Mouse (Mus musculus) small intestine, adult 2 months (tissue): ENCODE results near the gene Ebf1. TPM values are rescaled to one million over a fixed set of nuclear protein-coding genes. Genes with fewer than 3 reads are reported as not detected.

Source experiments
- H3K27ac ChIP-seq: fragments of 200-500 bp; 2 replicates; pipeline ENCODE4 v1.5.1; 2012; ENCODE audit warnings: low read depth, low read length, control low read depth, inconsistent platforms; ENCODE audit not compliant: insufficient read depth
- H3K27me3 ChIP-seq: fragments of 200-500 bp; 2 replicates; pipeline ENCODE4 v1.6.1; 2012; ENCODE audit warnings: mild to moderate bottlenecking, moderate library complexity, low read length, inconsistent platforms; ENCODE audit not compliant: control insufficient read depth, insufficient read depth
- H3K36me3 ChIP-seq: fragments of 200-500 bp; 2 replicates; pipeline ENCODE4 v1.6.1; 2012; ENCODE audit warnings: mild to moderate bottlenecking, low read length, control low read depth, inconsistent platforms; ENCODE audit not compliant: control insufficient read depth, insufficient read depth
- H3K4me1 ChIP-seq: fragments of 200-500 bp; 2 replicates; pipeline ENCODE4 v1.6.1; 2012; ENCODE audit warnings: low read length, inconsistent platforms, mixed read lengths; ENCODE audit not compliant: control insufficient read depth, insufficient read depth, insufficient read length
- H3K4me3 ChIP-seq: fragments of 200-500 bp; 2 replicates; pipeline ENCODE4 v1.5.1; 2012; ENCODE audit warnings: low read depth, mild to moderate bottlenecking, control low read depth, inconsistent platforms, low read length, moderate library complexity
- CTCF ChIP-seq: fragments of 200-500 bp; IDR thresholded peaks from 2 replicates; pipeline ENCODE4 v1.5.1; 2012; ENCODE audit warnings: low read depth, mild to moderate bottlenecking, control low read depth, inconsistent platforms, low read length, moderate library complexity, mixed read lengths; ENCODE audit not compliant: insufficient replicate concordance, insufficient read length; ENCODE audit errors: extremely low read depth
- POLR2A ChIP-seq: fragments of 200-500 bp; IDR thresholded peaks from 2 replicates; pipeline ENCODE4 v1.6.1; 2012; ENCODE audit warnings: low read depth, mild to moderate bottlenecking, control low read depth, inconsistent platforms, low read length, moderate library complexity
- WGBS: fragments of 180-500 bp; shearing (Covaris S2); methylation state at CpG from one replicate; pipeline ENCODE4 v1.1.7; 2018; 5-methylcytosine and 5-hydroxymethylcytosine counted together
- polyA plus RNA-seq: library from polyadenylated mRNA; depleted of rRNA; stranded (reverse); fragments of >200 nt; gene quantifications from 2 replicates; pipeline ENCODE4 v1.2.3, GENCODE M21; 2012

The Ebf1 gene
- polyA plus RNA-seq, 1 experiment: 2.5 TPM

DNA sequence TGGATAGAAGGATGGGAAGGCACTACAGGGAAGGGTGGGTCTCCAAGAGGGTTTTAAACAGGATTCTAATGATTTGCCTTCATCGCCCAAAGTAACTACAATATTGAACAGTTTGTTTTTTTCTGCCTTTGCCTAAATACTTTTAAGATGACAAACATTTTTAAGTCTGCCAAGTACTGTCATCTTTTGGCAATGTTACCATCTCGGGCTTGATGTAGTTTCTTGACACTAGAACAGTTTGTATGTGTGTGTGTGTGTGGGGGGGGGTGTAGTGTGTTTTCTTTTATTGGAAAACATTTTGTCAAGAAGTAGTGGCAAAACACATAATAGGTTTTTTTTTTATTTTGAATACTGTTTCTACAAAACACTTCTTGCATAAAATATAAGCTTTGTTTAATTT, 111.2 kb downstream of the Ebf1 start:
- no peak overlapping the region for H3K4me3 ChIP-seq
- no peaks in the 10 kb centered on the region for H3K27me3 ChIP-seq
- 78% methylated on average over 2 of the region's 2 CpGs for WGBS
- H3K4me1 ChIP-seq: no peaks in the 10 kb centered on the region
- H3K36me3 ChIP-seq: no peaks in the 10 kb centered on the region
- TF ChIP-seq CTCF: no peak
- no peak overlapping the region for H3K27ac ChIP-seq

DNA sequence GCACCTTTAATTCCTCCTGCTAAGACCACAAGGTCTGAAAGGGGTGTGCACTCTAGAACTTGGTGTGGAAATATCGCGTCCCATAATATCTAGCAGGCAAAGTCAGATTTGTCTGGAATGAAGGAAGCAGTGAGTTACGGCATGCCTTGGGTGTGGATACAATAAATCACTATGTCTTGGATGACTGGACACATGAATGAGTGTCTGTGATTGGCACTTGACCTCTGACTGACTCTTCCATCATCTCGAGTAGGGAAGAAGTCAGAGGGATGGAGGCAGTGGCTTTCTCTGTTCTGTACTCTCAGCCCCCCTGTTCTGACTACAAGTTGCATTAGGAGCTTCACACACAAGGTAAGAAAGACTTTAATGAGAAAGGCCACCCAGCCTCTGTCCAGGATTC, 112.8 kb downstream of the Ebf1 start:
- H3K4me1 ChIP-seq: no peaks in the 10 kb centered on the region
- no peak for TF ChIP-seq CTCF
- no peak for TF ChIP-seq POLR2A
- H3K27me3 ChIP-seq: no peaks in the 10 kb centered on the region
- no peaks in the 10 kb centered on the region for H3K36me3 ChIP-seq
- H3K27ac ChIP-seq: no peak overlapping the region
- 29% methylated on average over 4 of the region's 4 CpGs for WGBS
- H3K4me3 ChIP-seq: no peak overlapping the region

DNA sequence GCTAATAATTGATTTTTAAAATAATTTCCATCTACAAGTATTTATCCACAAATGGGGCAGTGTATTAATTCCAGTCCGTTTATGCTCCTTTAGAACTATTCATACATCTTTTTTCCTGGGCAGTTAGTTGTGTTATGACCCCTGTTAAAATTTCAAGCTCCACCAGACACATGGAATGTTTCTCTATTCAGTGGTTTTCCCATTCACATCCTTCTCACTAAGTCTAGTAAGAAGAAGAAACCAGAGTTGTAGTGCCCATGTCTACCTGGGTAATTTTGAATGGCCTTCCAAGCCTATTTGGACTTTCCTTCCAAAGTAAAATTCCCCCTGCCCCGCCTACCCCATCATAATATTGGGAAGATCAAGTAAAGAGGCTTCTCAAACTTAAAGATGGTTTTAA, 114.6 kb downstream of the Ebf1 start:
- no peaks in the 10 kb centered on the region for H3K4me1 ChIP-seq
- H3K27ac ChIP-seq: no peak overlapping the region
- H3K36me3 ChIP-seq: no peaks in the 10 kb centered on the region
- WGBS: 80% methylated on average over 2 of the region's 2 CpGs
- no peak overlapping the region for H3K4me3 ChIP-seq
- TF ChIP-seq CTCF (no peak), POLR2A (no peak)
- H3K27me3 ChIP-seq: no peaks in the 10 kb centered on the region

DNA sequence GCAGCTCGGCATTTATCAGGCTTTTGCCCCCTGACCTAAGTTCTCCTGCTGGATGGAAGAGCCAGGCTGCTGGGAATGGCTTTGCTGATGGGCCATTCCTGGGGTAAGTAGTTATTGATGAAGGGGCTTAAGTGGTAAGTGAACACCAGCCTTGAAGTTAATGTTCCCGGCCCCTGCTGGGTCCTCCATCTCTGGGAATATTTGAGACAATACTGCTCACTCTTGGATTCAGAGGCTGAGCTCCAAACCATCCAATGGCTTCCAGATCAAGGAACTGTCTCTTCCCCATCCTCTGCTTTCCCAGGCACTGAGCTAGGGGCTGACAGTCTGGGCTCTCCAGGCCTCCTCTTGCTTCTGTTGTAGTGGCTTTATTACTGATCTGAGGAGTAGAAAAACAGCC, 116.2 kb downstream of the Ebf1 start:
- H3K27ac ChIP-seq: no peak overlapping the region
- no peaks in the 10 kb centered on the region for H3K4me1 ChIP-seq
- 71% methylated on average over 2 of the region's 2 CpGs for WGBS
- no peaks in the 10 kb centered on the region for H3K36me3 ChIP-seq
- no peak for TF ChIP-seq CTCF
- no peak for TF ChIP-seq POLR2A
- no peak overlapping the region for H3K4me3 ChIP-seq
- no peaks in the 10 kb centered on the region; the same call in 1 of the 2 replicates for H3K27me3 ChIP-seq

DNA sequence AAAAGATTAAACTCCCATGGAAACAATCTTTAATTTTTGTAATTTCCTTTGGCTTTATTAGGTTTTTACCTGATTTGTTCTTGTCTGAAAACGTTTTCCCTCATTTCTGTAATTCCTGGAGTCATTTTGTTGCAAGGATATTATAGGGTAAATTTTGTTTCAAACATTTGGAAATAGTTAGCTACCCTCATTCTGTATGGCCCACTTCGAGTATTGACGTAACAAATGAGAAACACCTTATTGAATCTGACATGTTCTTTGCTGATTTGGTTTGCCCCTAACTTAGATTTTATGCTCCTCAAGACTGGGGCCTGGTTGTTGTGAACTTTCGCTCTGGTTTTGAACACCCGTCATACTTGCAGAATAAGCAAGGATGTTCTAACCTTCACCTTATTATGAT, 120.9 kb downstream of the Ebf1 start:
- Histone ChIP-seq H3K27me3 (no peaks in the 10 kb centered on the region; the same call in 1 of the 2 replicates), H3K27ac (no peak overlapping the region), H3K36me3 (no peaks in the 10 kb centered on the region), H3K4me3 (no peak overlapping the region), H3K4me1 (no peaks in the 10 kb centered on the region)
- WGBS: 76% methylated on average over 5 of the region's 5 CpGs
- TF ChIP-seq POLR2A (no peak), CTCF (no peak)

DNA sequence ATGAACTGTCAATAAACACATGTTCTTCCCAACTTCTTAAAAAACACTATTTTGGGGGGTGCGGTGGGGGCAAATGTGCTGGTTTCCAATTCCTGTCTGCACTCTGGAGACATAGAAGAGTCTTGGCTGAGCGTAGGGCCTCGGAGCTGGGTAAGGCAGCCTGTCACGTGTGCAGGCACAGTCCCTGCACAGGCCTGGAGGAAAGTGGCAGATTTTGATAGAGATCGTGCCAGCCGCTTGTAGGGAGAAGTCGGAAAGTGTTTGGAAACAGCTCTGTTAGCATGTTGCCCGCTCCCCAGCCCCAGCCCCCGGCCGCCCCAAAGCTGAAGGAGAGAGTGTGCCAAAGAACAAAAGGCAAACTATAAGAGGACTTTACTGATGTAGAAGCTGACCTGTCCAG, 121.7 kb downstream of the Ebf1 start:
- Histone ChIP-seq H3K27ac (no peak overlapping the region), H3K4me1 (no peaks in the 10 kb centered on the region)
- 44% methylated on average over 10 of the region's 10 CpGs for WGBS

DNA sequence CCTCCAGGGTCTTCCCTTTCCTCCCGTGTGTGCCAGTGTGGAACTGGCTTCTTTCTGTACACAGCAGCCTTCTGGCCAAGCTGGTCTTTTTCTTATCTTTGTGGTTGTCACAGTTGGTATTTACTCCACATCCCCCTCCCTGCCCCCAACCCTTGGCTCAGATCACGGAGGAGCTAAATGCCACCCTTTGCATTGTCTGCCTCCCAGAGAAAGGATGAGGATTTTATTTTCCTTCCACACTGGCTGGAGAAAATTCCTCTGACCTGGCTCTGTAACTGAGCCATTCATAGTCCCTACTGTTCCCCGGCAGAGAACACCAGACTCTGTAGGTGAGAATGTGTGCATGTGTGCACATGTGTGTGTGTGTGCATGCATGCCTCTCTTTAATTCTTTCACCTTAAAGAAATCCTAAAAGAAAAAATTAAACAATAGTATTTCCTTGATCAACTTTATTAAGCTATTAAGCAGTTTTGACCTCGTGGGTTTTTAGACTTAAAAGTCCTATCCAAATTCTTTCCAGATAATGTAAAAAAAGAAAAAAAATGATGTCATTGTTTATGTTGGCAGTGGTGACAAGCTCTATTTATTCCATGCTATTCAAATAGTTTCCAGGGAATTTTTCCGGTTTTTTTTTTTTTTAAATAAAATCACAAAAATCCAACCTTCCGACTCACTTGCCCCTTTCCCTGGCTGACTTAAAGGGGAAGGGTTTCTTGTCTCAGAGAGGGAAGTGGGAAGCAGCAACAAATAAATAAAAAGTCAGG, 123.3 kb downstream of the Ebf1 start:
- Histone ChIP-seq H3K27ac (no peak overlapping the region), H3K4me3 (no peak overlapping the region), H3K36me3 (no peaks in the 10 kb centered on the region), H3K4me1 (no peaks in the 10 kb centered on the region), H3K27me3 (no peaks in the 10 kb centered on the region; the same call in 1 of the 2 replicates)
- 26% methylated on average over 6 of the region's 6 CpGs for WGBS
- no peak for TF ChIP-seq CTCF
- TF ChIP-seq POLR2A: no peak

More for the DNA sequence above, 121.7 kb downstream of the Ebf1 start:
- Histone ChIP-seq H3K36me3 (no peaks in the 10 kb centered on the region), H3K27me3 (no peaks in the 10 kb centered on the region; the same call in 1 of the 2 replicates), H3K4me3 (no peak overlapping the region)
- TF ChIP-seq CTCF (no peak), POLR2A (no peak)

DNA sequence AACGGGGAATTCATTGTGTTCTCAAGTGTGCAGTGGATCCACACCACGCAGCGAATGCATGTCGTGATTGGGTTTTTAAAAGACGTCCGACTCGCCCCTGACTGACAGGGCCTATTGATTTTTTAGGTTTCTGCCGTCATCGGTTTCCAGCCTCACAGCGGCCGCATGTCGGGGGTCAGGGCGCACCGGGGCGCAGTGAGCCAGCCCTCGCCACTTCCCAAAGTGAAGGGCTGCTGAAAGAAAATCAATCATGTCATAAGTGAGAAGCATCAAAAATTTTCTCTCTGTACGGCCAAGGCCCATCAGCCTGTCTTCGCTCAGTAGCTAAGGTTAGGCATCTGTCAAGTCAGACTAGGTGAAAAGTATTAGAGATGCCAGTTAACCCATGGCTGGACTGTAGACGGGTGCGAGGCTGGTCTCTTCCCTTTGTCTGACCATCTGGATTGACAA, 124.0 kb downstream of the Ebf1 start:
- no peak overlapping the region for H3K27ac ChIP-seq
- no peak overlapping the region for H3K4me3 ChIP-seq
- 47% methylated on average over 20 of the region's 20 CpGs for WGBS
- H3K4me1 ChIP-seq: no peaks in the 10 kb centered on the region
- no peaks in the 10 kb centered on the region; the same call in 1 of the 2 replicates for H3K27me3 ChIP-seq
- no peaks in the 10 kb centered on the region for H3K36me3 ChIP-seq
- TF ChIP-seq POLR2A: no peak
- no peak for TF ChIP-seq CTCF
